Mouse (Mus musculus): Measurements from ENCODE around the gene Rft1.

- TF ChIP-seq EP300 (IDR thresholded peaks at IDR 0.05; ENCODE audit: low read depth) (no peak), CTCF (IDR thresholded peaks at IDR 0.05; ENCODE audit: low read depth) (no peak)
Observed at GRCm38 (mm10) chr14:30704098-30704855, 50.1 kb downstream of the Rft1 start.
